In the genomic region with DNA sequence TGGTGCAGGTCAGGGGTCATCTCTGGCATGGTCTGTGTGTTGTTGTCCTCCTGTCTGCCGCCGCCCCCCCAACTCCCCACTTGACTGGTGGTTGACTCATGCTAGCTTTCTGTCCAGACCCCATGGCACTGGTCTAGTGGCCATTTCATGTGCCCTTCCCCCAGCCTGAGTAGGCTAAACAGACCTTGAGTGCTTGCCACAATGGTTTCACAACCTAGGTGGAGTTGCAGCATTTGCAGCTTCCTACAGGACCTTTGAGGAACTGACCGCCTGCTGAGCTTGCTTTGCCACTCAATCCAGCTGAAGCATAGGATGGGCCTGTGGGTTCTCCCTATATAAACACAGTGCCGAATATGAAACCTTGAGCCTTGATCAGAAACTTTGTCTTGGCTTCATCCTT, we compare ENCODE assay signal across 19 mouse cellular contexts. TPM values are rescaled to one million over a fixed set of nuclear protein-coding genes. Genes with fewer than 3 reads are reported as not detected.
DNase-seq lines count a peak whose midpoint lies in the region; ATAC-seq and TF ChIP-seq lines count a peak whose summit lies in the region.
"Had no signal": no experiment of that assay in that cellular context is flagged by ENCODE, and none has a peak within 500 bp of the region (broad histone marks: within the 10 kb centered on the region; RNA-seq: fewer than 3 reads in every experiment).

No protein-coding gene starts in this region.

- TF ChIP-seq RAD21 in CH12.LX (IDR thresholded peaks at IDR 0.05; ENCODE audit: low read depth, low read length), result no peak

- H3K27me3 ChIP-seq in CH12.LX (replicated peaks), result no peaks in the 10 kb centered on the region
- no peaks in the 10 kb centered on the region for H3K27me3 ChIP-seq in liver, embryonic 12.5 days (replicated peaks)
- H3K27me3 ChIP-seq: embryonic facial prominence, embryonic 12.5 days; heart, embryonic 12.5 days; lung, embryonic 15.5 days; midbrain, embryonic 13.5 days had no signal

- TF ChIP-seq CTCF in CH12.LX (conservative IDR thresholded peaks at IDR 0.05 in 1 of 2, IDR thresholded peaks at IDR 0.05 in 1 of 2; ENCODE audit: low read depth in 2 of 2, low read length in 2 of 2), result no peak

- 0 out of 2 replicates have a peak overlapping the region, but pooled peaks have one; percentile 34 for H3K27ac ChIP-seq in CH12.LX (ENCODE audit: insufficient read depth, low read depth)
- H3K27ac ChIP-seq in liver, embryonic 12.5 days, result no peak overlapping the region
- H3K27ac ChIP-seq: embryonic facial prominence, embryonic 12.5 days; limb, embryonic 10.5 days; lung, embryonic 15.5 days; midbrain, embryonic 13.5 days had no signal

- dilution Hi-C loops in CH12.LX (cut with MboI; ENCODE audit: extremely low pct_ligation_motif_present, extremely low pct_unique_long_range_greater_than_20kb, low sequenced_read_pairs), result no loop called here

- H3K79me2 ChIP-seq in CH12.LX (replicated peaks; ENCODE audit: control insufficient read depth, extremely low read depth, insufficient read depth, poor library complexity, severe bottlenecking), result peaks cover 10% of the 10 kb centered on the region

- no peak for TF ChIP-seq POLR2A in CH12.LX (IDR thresholded peaks at IDR 0.05; ENCODE audit: low read depth, low read length)

- no peak for TF ChIP-seq EP300 in CH12.LX (IDR thresholded peaks at IDR 0.05; ENCODE audit: low read length)

- DNase-seq in adrenal gland, adult 8-10 months, result peak; percentile 54
- no peak for DNase-seq in adrenal gland, postnatal 25 days
- no peak for DNase-seq in CH12.LX (ENCODE audit: extremely low read depth)
- peak; percentile 34 to 43 for DNase-seq in lung, postnatal 4 days
- DNase-seq in thymus, postnatal 10 days (ENCODE audit: low spot score in 2 of 2), result no peak
- no peak for DNase-seq in gastrocnemius, postnatal 10 days
- no peak for DNase-seq in layer of hippocampus, adult 9-11 months
- DNase-seq: cerebellum, adult 11 months; cerebellum, postnatal 25 days; gastrocnemius, postnatal 25 days; heart, postnatal 36 days; kidney, adult 9 months; thymus, postnatal 25 days had no signal

- no peak overlapping the region for H3K9ac ChIP-seq in CH12.LX (ENCODE audit: insufficient read depth, low read depth)
- no peak overlapping the region for H3K9ac ChIP-seq in liver, embryonic 12.5 days
- H3K9ac ChIP-seq: embryonic facial prominence, embryonic 12.5 days; heart, embryonic 12.5 days; lung, embryonic 15.5 days; midbrain, embryonic 13.5 days had no signal

- H3K4me2 ChIP-seq in CH12.LX (ENCODE audit: insufficient read depth, low read depth, poor library complexity, severe bottlenecking), result no peak overlapping the region
- H3K4me2 ChIP-seq in liver, embryonic 12.5 days, result no peak overlapping the region
- H3K4me2 ChIP-seq: embryonic facial prominence, embryonic 12.5 days; heart, embryonic 12.5 days; lung, embryonic 15.5 days; midbrain, embryonic 13.5 days had no signal

- H3K4me3 ChIP-seq in CH12.LX (replicated peaks in 1 of 3; ENCODE audit: low read depth in 2 of 3, low read length in 2 of 3, poor library complexity in 1 of 3), result no peak overlapping the region
- no peak overlapping the region for H3K4me3 ChIP-seq in liver, embryonic 12.5 days
- H3K4me3 ChIP-seq: embryonic facial prominence, embryonic 12.5 days; heart, embryonic 12.5 days; limb, embryonic 10.5 days; lung, embryonic 15.5 days; midbrain, embryonic 13.5 days had no signal

- in situ Hi-C loops in CH12.LX (cut with MboI; ENCODE audit: low pct_ligation_motif_present, low pct_unique_long_range_greater_than_20kb, low sequenced_read_pairs), result no loop called here

- H3K4me1 ChIP-seq in CH12.LX (ENCODE audit: control insufficient read depth in 1 of 2, insufficient read depth in 2 of 2), result peaks cover 17 to 28% of the 10 kb centered on the region in 2 experiments
- peaks cover 19% of the 10 kb centered on the region for H3K4me1 ChIP-seq in liver, embryonic 12.5 days
- H3K4me1 ChIP-seq: embryonic facial prominence, embryonic 12.5 days; heart, embryonic 12.5 days; limb, embryonic 10.5 days; lung, embryonic 15.5 days; midbrain, embryonic 13.5 days had no signal

- 82% methylated on average over 4 of the region's 4 CpGs for WGBS in liver, embryonic 12.5 days (ENCODE audit: insufficient replicate concordance)

- H3K9me3 ChIP-seq in CH12.LX (replicated peaks; ENCODE audit: low read length), result no peaks in the 10 kb centered on the region
- H3K9me3 ChIP-seq in liver, embryonic 12.5 days (replicated peaks), result no peaks in the 10 kb centered on the region
- H3K9me3 ChIP-seq: embryonic facial prominence, embryonic 12.5 days; heart, embryonic 12.5 days; limb, embryonic 10.5 days; lung, embryonic 15.5 days; midbrain, embryonic 13.5 days had no signal

- H3K36me3 ChIP-seq in CH12.LX (replicated peaks in 1 of 2; ENCODE audit: control insufficient read depth in 1 of 2, insufficient read depth in 1 of 2, low read length in 1 of 2), result peaks cover 36 to 63% of the 10 kb centered on the region in 2 experiments
- peaks cover 36% of the 10 kb centered on the region for H3K36me3 ChIP-seq in liver, embryonic 12.5 days

- ATAC-seq in liver, embryonic 12.5 days, result 0 out of 2 replicates have a peak, but pooled peaks have one; percentile 18

TF ChIP-seq in CH12.LX, 34 proteins besides CTCF, POLR2A, EP300 and RAD21:
- TF ChIP-seq USF1 (IDR thresholded peaks at IDR 0.05; ENCODE audit: low read depth, low read length) (no peak), IRF4 (IDR thresholded peaks at IDR 0.05; ENCODE audit: low read depth, low read length) (no peak), MEF2A (IDR thresholded peaks at IDR 0.05; ENCODE audit: borderline replicate concordance, low read depth, low read length) (no peak), ELF1 (IDR thresholded peaks at IDR 0.05; ENCODE audit: low read depth, low read length) (no peak), KAT2A (IDR thresholded peaks at IDR 0.05; ENCODE audit: insufficient replicate concordance, low read length) (no peak), E2F4 (IDR thresholded peaks at IDR 0.05; ENCODE audit: insufficient replicate concordance, low read depth, low read length) (no peak), POLR2AphosphoS2 (IDR thresholded peaks at IDR 0.05; ENCODE audit: low read depth, low read length) (no peak), NELFE (IDR thresholded peaks at IDR 0.05; ENCODE audit: low read depth, low read length) (no peak), CHD2 (IDR thresholded peaks at IDR 0.05; ENCODE audit: low read length) (no peak), ZNF384 (IDR thresholded peaks at IDR 0.05; ENCODE audit: low read depth, low read length) (no peak), USF2 (conservative IDR thresholded peaks at IDR 0.05; ENCODE audit: low read depth, low read length) (no peak)

RNA-seq across cellular contexts. Expression of a gene that starts 15.0 kb away (rescaled TPM):
- 10 to 100 TPM; 63.9 to 74.0 (median 69.5) TPM for total RNA-seq in adrenal gland, adult 8-10 months (2022)
- 67.6 and 73.1 TPM in 2 replicates for total RNA-seq in adrenal gland, postnatal 25 days (2021)
- 105 and 111 TPM in 2 replicates for total RNA-seq in CH12.LX (2012; rRNA removed)
- 134 and 144 TPM in 2 replicates for total RNA-seq in CH12.LX (2014; rRNA removed)
- 89.9 and 98.6 TPM in 2 replicates for polyA plus RNA-seq in CH12.LX (2012; ENCODE audit: insufficient read length, low read depth)
- polyA plus RNA-seq in liver, embryonic 12.5 days (2016; fragmentation: Nextera tagmentation; extraction: Ambion mirVana), result 34.8 and 38.0 TPM in 2 replicates
- total RNA-seq in gastrocnemius, postnatal 10 days (2021), result 10 to 100 TPM; 43.9 to 47.8 TPM

Comparison
In these comparisons a context has a peak if more than half of its experiments do, and no peak if none do; other contexts are left out.
1. DNase-seq: peak in adrenal gland, adult 8-10 months (single experiment) and lung, postnatal 4 days (2 of 2); none in adrenal gland, postnatal 25 days (single experiment), CH12.LX (single experiment), thymus, postnatal 10 days (0 of 2), gastrocnemius, postnatal 10 days (single experiment) and layer of hippocampus, adult 9-11 months (single experiment).